Mouse (Mus musculus): ENCODE results near the gene Gpam. TPM values are rescaled to one million over a fixed set of nuclear protein-coding genes. Genes with fewer than 3 reads are reported as not detected.
A peak's percentile ranks its signal among the peaks of the same experiment; 100 is the strongest.

Gene Gpam
- polyA plus RNA-seq, 1 experiment from 2014 or later, result 24.6 TPM

DNA sequence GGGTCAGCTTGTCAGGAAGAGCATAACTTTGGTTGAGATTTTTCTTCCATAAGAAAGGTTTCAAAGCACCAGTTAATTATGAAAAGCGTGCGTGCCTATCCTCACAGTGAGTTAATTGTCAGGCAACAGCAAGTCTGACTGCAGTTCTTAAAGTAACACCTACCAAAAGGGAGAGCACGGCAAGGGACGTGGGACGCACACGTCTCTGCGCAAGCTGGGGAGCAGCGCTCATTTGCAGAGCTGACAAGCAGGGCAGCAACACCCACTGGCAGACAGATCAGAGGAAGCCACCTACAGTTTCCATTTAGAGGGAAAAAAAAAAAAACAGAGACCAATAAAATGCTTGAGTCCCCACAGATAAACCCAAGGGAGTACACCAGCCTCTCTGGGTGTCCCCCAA lies 58.0 kb downstream of the Gpam start:
- H3K9ac ChIP-seq, result no peak overlapping the region
- WGBS, result 89% methylated on average over 8 of the region's 8 CpGs
- H3K27ac ChIP-seq, result no peak overlapping the region
- H3K4me3 ChIP-seq, result no peak overlapping the region
- no peaks in the 10 kb centered on the region for H3K4me1 ChIP-seq
- ATAC-seq (replicated peaks), result no peak
- no peaks in the 10 kb centered on the region for H3K9me3 ChIP-seq
- H3K4me2 ChIP-seq, result no peak overlapping the region
- H3K36me3 ChIP-seq (replicated peaks), result peaks cover 25% of the 10 kb centered on the region; the same call in 1 of the 2 replicates
- H3K27me3 ChIP-seq (replicated peaks), result no peaks in the 10 kb centered on the region

DNA sequence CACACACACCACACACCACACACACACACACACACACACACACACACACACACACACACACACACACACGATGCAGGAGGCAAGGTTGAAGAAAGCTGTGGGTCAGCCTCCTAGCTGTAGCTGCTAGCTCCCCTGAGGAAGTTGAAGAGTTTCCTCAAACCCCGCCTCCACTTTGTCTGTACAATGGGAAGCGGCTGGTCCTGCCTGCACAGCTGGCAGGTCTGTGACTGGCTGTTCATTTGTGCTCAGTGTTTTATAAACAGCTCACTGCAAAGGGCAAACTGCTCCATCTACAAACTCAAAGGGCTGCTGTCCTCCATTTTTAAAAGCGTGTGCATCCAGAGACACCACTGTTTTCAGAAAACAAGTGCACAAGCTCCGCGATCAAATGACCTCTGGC lies 63.8 kb downstream of the Gpam start:
- Histone ChIP-seq H3K4me1 (peaks cover 7% of the 10 kb centered on the region), H3K9ac (no peak overlapping the region), H3K4me3 (no peak overlapping the region), H3K36me3 (replicated peaks) (no peaks in the 10 kb centered on the region), H3K4me2 (no peak overlapping the region), H3K27me3 (replicated peaks) (no peaks in the 10 kb centered on the region), H3K9me3 (no peaks in the 10 kb centered on the region), H3K27ac (no peak overlapping the region)
- 31% methylated on average over 6 of the region's 6 CpGs for WGBS
- ATAC-seq (replicated peaks), result no peak

DNA sequence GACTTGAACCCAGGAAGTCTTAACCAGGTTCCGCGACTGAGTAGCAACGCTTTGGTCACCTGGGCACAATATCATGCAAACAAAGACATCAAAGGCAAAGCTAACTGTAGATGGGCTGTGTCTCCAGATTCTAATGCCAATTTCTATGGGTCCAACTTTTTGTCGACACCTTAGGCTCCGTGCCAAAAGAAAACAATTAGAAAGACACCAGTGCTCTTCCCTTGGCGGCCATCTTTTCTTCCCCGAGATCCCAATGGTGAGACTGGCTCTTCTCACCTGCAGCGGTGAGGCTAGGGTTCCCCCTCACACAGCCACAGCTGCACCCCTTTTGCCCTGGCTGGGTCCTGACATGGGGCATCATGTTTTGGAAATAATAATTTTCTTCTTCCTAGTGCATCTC lies 64.5 kb downstream of the Gpam start:
- ATAC-seq (replicated peaks), result no peak
- WGBS, result 87% methylated on average over 8 of the region's 8 CpGs
- no peak overlapping the region for H3K9ac ChIP-seq
- H3K27ac ChIP-seq, result no peak overlapping the region
- H3K9me3 ChIP-seq, result no peaks in the 10 kb centered on the region
- H3K36me3 ChIP-seq (replicated peaks), result no peaks in the 10 kb centered on the region
- H3K4me2 ChIP-seq, result 0 out of 2 replicates have a peak overlapping the region, but pooled peaks have one; percentile 5
- peaks cover 7% of the 10 kb centered on the region for H3K4me1 ChIP-seq
- no peaks in the 10 kb centered on the region for H3K27me3 ChIP-seq (replicated peaks)
- no peak overlapping the region for H3K4me3 ChIP-seq

DNA sequence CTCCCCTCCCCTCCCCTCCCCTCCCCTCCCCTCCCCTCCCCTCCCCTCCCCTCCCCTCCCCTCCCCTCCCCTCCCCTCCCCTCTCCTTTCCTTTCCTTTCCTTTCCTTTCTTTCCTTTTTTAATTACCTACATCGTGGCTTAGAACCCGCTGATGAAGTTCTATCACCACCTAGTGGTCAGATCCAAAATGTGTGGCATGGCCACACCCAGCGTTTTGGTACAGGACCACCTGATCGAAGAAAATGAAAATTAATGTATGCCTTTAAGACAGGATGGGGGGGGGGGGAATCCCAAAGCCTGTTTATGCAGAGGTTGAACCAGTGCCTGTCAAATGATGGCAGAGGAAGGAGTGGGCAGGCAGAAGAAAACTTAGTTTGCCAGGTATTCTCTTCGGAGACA lies 65.1 kb downstream of the Gpam start:
- 28% methylated on average over 4 of the region's 5 CpGs for WGBS
- H3K9ac ChIP-seq, result no peak overlapping the region
- H3K9me3 ChIP-seq, result no peaks in the 10 kb centered on the region
- no peaks in the 10 kb centered on the region for H3K27me3 ChIP-seq (replicated peaks)
- peak; percentile 25; the same call in 1 of the 2 replicates for ATAC-seq (replicated peaks)
- H3K4me2 ChIP-seq, result 0 out of 2 replicates have a peak overlapping the region, but pooled peaks have one; percentile 5
- H3K36me3 ChIP-seq (replicated peaks), result no peaks in the 10 kb centered on the region
- no peak overlapping the region for H3K4me3 ChIP-seq
- H3K4me1 ChIP-seq, result peaks cover 7% of the 10 kb centered on the region
- no peak overlapping the region for H3K27ac ChIP-seq

DNA sequence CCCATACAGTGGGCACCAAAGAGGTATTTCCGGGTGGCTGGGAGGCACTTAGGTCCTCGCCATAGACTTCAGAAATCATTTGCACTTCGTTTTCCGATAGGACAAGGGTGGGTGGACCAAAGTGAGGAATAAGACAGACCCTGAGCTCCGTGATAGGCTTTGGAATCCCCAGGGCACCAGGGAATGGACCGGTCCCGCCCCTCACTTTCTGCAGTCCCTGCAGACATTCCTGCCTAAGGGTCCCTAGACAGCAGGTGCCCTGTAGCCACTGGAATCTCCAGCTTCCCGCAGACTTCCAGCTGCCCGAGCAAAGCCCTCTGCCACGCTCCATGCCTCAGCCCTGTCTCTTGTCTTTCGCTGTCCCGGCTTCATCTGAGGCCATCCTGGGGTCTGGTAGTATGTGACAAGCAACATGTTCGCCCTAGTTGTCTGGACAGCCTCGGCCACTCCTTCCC lies 65.6 kb downstream of the Gpam start:
- Histone ChIP-seq H3K9ac (peak overlapping the region; percentile 44), H3K36me3 (replicated peaks) (no peaks in the 10 kb centered on the region), H3K4me3 (peak overlapping the region; percentile 40), H3K4me2 (peak overlapping the region; percentile 79), H3K27me3 (replicated peaks) (no peaks in the 10 kb centered on the region), H3K27ac (peak overlapping the region; percentile 53), H3K9me3 (no peaks in the 10 kb centered on the region), H3K4me1 (peaks cover 7% of the 10 kb centered on the region)
- 10% methylated on average over 14 of the region's 14 CpGs for WGBS
- ATAC-seq (replicated peaks), result peak; percentile 68

DNA sequence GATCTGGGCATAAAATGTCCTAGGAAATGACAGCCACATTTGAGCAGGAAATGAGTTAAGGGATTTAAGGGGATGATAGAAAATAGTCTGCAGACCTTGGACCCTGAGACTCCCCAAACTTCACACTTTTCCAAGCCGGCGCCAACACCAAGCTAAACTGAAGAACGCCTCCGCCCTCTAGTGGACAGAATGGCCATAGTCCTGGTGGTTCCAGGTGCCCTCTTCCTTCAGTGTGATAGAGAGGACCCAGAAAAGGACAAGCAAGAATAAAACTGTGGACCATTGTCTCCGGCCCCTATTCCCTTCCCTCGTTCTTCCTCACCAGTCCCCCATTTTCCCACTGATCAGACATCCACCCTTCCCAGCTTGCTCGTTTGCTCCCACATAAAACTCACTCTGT lies 66.1 kb downstream of the Gpam start:
- H3K4me3 ChIP-seq, result peak overlapping the region; percentile 40
- no peaks in the 10 kb centered on the region for H3K36me3 ChIP-seq (replicated peaks)
- WGBS, result 2% methylated on average over 7 of the region's 7 CpGs
- peak overlapping the region; percentile 79 for H3K4me2 ChIP-seq
- no peaks in the 10 kb centered on the region for H3K27me3 ChIP-seq (replicated peaks)
- peak overlapping the region; percentile 44 for H3K9ac ChIP-seq
- H3K4me1 ChIP-seq, result peaks cover 7% of the 10 kb centered on the region
- peak; percentile 83 for ATAC-seq (replicated peaks)
- peak overlapping the region; percentile 53; the same call in 1 of the 2 replicates for H3K27ac ChIP-seq
- no peaks in the 10 kb centered on the region for H3K9me3 ChIP-seq

DNA sequence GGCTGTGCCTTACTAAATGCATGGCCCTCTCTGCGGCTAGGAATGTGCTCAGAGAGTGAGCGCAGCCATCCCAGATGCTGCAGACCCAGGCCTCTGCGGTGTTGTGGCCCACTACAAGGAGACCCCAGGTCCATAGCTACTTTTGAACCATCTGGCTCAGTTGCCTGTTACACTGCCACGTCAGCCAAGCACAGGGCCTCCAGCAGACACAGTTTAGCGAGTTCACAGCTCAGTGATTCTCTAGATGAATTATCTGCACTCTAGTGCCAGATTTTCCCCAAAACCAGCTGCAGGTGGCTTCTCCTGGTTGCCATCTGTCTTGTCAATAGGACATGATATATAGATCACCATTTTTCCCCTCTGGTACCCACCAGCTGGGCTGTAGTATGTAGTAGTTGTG lies 69.6 kb downstream of the Gpam start:
- Histone ChIP-seq H3K9me3 (no peaks in the 10 kb centered on the region), H3K36me3 (replicated peaks) (no peaks in the 10 kb centered on the region), H3K4me2 (no peak overlapping the region), H3K4me1 (peaks cover 7% of the 10 kb centered on the region), H3K9ac (no peak overlapping the region), H3K27ac (no peak overlapping the region), H3K4me3 (no peak overlapping the region), H3K27me3 (replicated peaks) (no peaks in the 10 kb centered on the region)
- 77% methylated on average over 5 of the region's 5 CpGs for WGBS
- ATAC-seq (replicated peaks), result no peak

DNA sequence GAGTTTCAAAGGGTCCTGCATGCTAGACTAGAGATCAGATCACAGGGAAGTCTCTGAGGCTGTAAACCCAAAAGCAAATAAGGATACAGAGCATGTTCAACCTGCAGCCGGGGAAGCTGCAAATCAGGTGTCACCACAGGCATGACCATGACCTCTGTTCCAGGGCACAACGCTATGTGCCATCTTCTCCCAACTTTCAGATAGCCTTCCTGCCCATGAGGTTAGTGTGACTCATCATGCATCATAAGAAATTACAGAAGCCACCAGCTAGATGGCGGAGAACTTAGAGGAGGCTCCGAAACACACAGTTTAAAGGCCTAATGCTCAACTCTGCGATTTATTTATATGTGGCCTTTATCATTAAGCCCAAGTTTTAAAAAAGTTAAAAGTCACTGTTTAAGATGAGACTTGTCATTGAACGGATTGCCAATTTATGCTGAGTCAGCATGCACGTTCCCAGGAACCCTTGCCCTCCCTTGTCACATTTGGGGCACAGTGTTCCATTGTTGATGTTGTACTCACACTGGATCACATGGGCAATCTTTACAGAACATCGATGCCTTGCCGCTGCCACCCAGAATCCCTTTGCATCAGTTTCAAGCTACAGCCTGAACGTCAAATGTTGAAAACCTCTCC lies 71.3 kb downstream of the Gpam start:
- Histone ChIP-seq H3K9me3 (no peaks in the 10 kb centered on the region), H3K4me1 (no peaks in the 10 kb centered on the region), H3K36me3 (replicated peaks) (no peaks in the 10 kb centered on the region), H3K27me3 (replicated peaks) (no peaks in the 10 kb centered on the region), H3K4me2 (no peak overlapping the region), H3K4me3 (no peak overlapping the region), H3K9ac (no peak overlapping the region), H3K27ac (no peak overlapping the region)
- no peak for ATAC-seq (replicated peaks)
- 95% methylated on average over 10 of the region's 10 CpGs for WGBS

DNA sequence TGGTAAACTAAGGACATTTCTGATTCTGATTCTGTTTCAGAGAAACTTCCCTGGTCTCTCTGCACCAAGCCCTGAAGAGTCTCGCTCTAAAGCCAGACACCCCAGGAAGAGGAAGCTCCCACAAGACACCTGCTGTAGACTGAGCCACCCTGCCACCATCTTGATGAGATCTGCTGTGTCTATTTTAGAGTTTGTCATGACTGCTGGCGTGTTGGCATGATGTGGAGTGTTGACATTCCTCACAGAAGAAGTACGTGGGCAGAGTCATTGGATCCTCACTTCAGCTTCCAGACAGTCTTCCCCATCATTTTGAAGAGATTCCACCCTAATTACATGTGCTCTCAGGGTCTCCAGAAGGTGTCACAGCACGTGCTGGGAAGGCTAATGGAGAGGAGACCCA lies 73.9 kb downstream of the Gpam start:
- H3K4me2 ChIP-seq, result no peak overlapping the region
- no peaks in the 10 kb centered on the region for H3K9me3 ChIP-seq
- no peak overlapping the region for H3K27ac ChIP-seq
- H3K9ac ChIP-seq, result no peak overlapping the region
- 73% methylated on average over 4 of the region's 4 CpGs for WGBS
- no peaks in the 10 kb centered on the region for H3K36me3 ChIP-seq (replicated peaks)
- H3K4me3 ChIP-seq, result no peak overlapping the region
- no peak for ATAC-seq (replicated peaks)
- no peaks in the 10 kb centered on the region for H3K27me3 ChIP-seq (replicated peaks)
- H3K4me1 ChIP-seq, result no peaks in the 10 kb centered on the region

DNA sequence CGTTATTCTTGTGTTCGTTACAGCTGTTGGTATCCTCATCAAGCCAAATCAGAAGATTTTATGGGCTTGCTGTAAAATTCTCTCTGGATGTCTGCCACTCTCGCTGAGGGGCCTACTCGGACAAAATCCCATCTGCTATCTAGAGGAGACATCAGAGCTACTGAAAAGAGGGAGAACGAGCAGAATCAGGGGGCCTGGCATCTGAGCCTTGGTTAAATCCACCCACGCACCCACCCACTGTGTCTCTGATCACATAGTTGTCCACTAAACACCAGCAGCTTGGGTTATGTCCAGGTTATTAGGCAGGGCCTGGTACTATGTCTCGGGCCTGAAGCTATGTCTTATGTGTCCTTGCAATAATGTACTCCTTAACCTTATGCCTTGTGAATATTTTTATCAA lies 89.6 kb downstream of the Gpam start:
- H3K4me3 ChIP-seq, result no peak overlapping the region
- no peaks in the 10 kb centered on the region for H3K9me3 ChIP-seq
- H3K4me2 ChIP-seq, result no peak overlapping the region
- no peaks in the 10 kb centered on the region for H3K27me3 ChIP-seq (replicated peaks)
- H3K4me1 ChIP-seq, result no peaks in the 10 kb centered on the region
- ATAC-seq (replicated peaks), result no peak
- 88% methylated on average over 7 of the region's 7 CpGs for whole genome bisulfite sequencing
- no peak overlapping the region for H3K27ac ChIP-seq
- no peaks in the 10 kb centered on the region for H3K36me3 ChIP-seq (replicated peaks)
- H3K9ac ChIP-seq, result no peak overlapping the region

DNA sequence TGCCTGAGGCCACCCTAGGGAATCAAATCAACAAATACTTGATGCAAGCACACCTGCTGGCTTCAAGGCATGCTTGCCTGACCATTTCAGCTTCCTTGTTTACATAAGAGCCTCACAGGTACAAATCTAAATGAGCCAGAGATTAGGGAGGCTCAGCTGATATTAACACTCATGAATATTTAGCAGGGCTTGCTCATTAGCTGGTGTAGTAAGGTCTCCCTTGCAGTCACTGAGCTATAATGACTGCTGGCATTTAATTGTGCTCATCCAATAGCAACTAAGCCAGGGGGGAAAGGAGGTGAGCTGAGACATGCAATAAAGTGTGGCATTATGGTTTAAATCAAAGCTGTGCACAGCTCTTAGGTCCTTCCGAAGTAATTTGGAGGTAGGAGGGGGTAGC lies 108.2 kb downstream of the Gpam start:
- peak; percentile 63 for ATAC-seq (replicated peaks)
- Histone ChIP-seq H3K4me1 (peaks cover 13% of the 10 kb centered on the region), H3K27ac (0 out of 2 replicates have a peak overlapping the region, but pooled peaks have one; percentile 28), H3K27me3 (replicated peaks) (no peaks in the 10 kb centered on the region), H3K36me3 (replicated peaks) (no peaks in the 10 kb centered on the region), H3K4me3 (no peak overlapping the region), H3K9ac (no peak overlapping the region), H3K4me2 (no peak overlapping the region), H3K9me3 (no peaks in the 10 kb centered on the region)
- 37% methylated on average over 1 of the region's 1 CpGs for WGBS
